Mouse (Mus musculus): ENCODE measurements around the gene Dnaja2.

- TF ChIP-seq CTCF (conservative IDR thresholded peaks at IDR 0.05; ENCODE audit: insufficient read depth, insufficient read length, low read depth, low read length) (no peak), POLR2A (IDR thresholded peaks at IDR 0.05; ENCODE audit: low read depth, low read length) (no peak)
Observed at GRCm38 (mm10) chr8:85503065-85503464, 52.1 kb downstream of the Dnaja2 start.
